Mouse (Mus musculus) activated CD4-positive, CD25-positive, alpha-beta regulatory T cell, adult 4 months (primary cell): Measurements from ENCODE around the gene Speer1. TPM values are rescaled to one million over a fixed set of nuclear protein-coding genes. Genes with fewer than 3 reads are reported as not detected.
"Not testable (repeated sequence)": the region's sequence is repeated elsewhere in the genome, so short reads cannot be mapped to it uniquely, and the experiment has no call there.

Source experiments
- ATAC-seq: one replicate; pipeline ENCODE4 v1.8.0; 2017
- polyA plus RNA-seq, 2 experiments: library from polyadenylated mRNA; unstranded; fragments of 100-300 nt; shearing (Covaris generic); gene quantifications; one replicate each; pipeline ENCODE4 v1.2.1; 2017

Gene Speer1
- polyA plus RNA-seq, result not detected

DNA sequence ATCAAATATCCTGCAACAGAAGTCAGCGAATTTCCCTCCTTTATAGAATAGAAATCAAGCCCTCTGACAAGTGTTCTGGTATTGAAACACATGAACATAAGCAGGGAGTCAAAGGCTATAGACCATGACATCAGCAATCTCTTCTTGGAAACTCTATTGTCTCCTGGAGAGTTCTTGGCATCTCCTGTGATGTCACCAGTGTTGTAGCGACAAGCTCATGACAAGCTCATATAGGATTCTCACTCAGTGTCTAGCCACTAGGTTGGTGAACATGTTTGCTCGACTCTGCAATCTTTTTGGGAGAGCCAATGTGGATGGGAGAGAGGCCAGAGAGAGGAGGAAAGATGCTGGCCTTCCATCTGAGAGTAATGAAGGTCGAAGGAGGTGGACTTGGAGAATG, at the start of gene Speer1:
Speer1 (plus strand) TSS at position 301 of the 400 bp plus-strand sequence.
- not testable (repeated sequence) for ATAC-seq

Other genes with a start within 250 kb of the Speer1 start
- not detected for gene Gm8879, start 213.9 kb upstream of the Speer1 start, polyA plus RNA-seq
- gene Gm5861, start 158.4 kb upstream of the Speer1 start, polyA plus RNA-seq, result 1 to 10 TPM in 1 of 2 experiments, under 1 TPM in 1; 0.41 to 1.2 TPM
- gene Gm8890, start 85.5 kb upstream of the Speer1 start, polyA plus RNA-seq, result not detected
- not detected for gene Gm8897, start 74.9 kb downstream of the Speer1 start, polyA plus RNA-seq
- gene Gm8906, start 161.2 kb downstream of the Speer1 start, polyA plus RNA-seq, result under 1 TPM in 1 of 2 experiments, not detected in 1; 0.42 TPM